Mouse (Mus musculus): ENCODE measurements around the gene Iqsec1.

- no peak for TF ChIP-seq CTCF (conservative IDR thresholded peaks at IDR 0.05; ENCODE audit: low read length)
- TF ChIP-seq NANOG (IDR thresholded peaks at IDR 0.05; ENCODE audit: borderline replicate concordance, low read length) = no peak
- TF ChIP-seq POU5F1 (IDR thresholded peaks at IDR 0.05; ENCODE audit: borderline replicate concordance, low read length) = no peak
Observed at GRCm38 (mm10) chr6:90627556-90627955, 360.9 kb downstream of the Iqsec1 start.
